ENCODE assay signal across 16 mouse cellular contexts in genomic region chr2:76585090-76585489, GRCm38 (mm10).
DNase-seq lines count a peak whose midpoint lies in the region; ATAC-seq and TF ChIP-seq lines count a peak whose summit lies in the region.
"Had no signal": no experiment of that assay in that cellular context is flagged by ENCODE, and none has a peak within 500 bp of the region (broad histone marks: within the 10 kb centered on the region; RNA-seq: fewer than 3 reads in every experiment).

No protein-coding gene starts in this region.

- no peak overlapping the region for H3K4me2 ChIP-seq in forebrain, embryonic 13.5 days
- H3K4me2 ChIP-seq: heart, embryonic 12.5 days; limb, embryonic 13.5 days had no signal

- no peak overlapping the region for H3K4me3 ChIP-seq in left cerebral cortex, adult 2 months
- no peak overlapping the region for H3K4me3 ChIP-seq in ES-Bruce4 (ENCODE audit: low read depth, low read length)
- H3K4me3 ChIP-seq in forebrain, embryonic 13.5 days = no peak overlapping the region
- H3K4me3 ChIP-seq: heart, embryonic 12.5 days; limb, embryonic 13.5 days; midbrain, embryonic 10.5 days had no signal

- no peaks in the 10 kb centered on the region for H3K36me3 ChIP-seq in ES-Bruce4 (ENCODE audit: control insufficient read depth, insufficient read depth, low read length, poor library complexity, severe bottlenecking)
- H3K36me3 ChIP-seq in forebrain, embryonic 13.5 days (ENCODE audit: poor library complexity, severe bottlenecking) = peaks cover 22% of the 10 kb centered on the region; the same call in 1 of the 2 replicates

- H3K9me3 ChIP-seq in ES-Bruce4 (replicated peaks; ENCODE audit: control insufficient read depth, insufficient read depth, low read length, poor library complexity, severe bottlenecking) = 0 out of 2 replicates have a peak, but pooled peaks cover 6% of the 10 kb centered on the region
- H3K9me3 ChIP-seq in forebrain, embryonic 13.5 days (replicated peaks) = no peaks in the 10 kb centered on the region
- H3K9me3 ChIP-seq: heart, embryonic 12.5 days; limb, embryonic 13.5 days had no signal

- ATAC-seq in cerebellum, adult (ENCODE audit: insufficient number of reproducible peaks, low FRiP score, low TSS enrichment) = no peak
- no peak for ATAC-seq in forebrain, embryonic 13.5 days
- ATAC-seq: forebrain, embryonic 16.5 days had no signal

- H3K9ac ChIP-seq in ES-Bruce4 (ENCODE audit: low read depth, poor library complexity, severe bottlenecking) = no peak overlapping the region
- no peak overlapping the region for H3K9ac ChIP-seq in forebrain, embryonic 13.5 days
- H3K9ac ChIP-seq: heart, embryonic 12.5 days; limb, embryonic 13.5 days had no signal

- TF ChIP-seq CTCF in left cerebral cortex, adult 2 months (IDR thresholded peaks at IDR 0.05) = peak; percentile 27
- peak; percentile 10 for TF ChIP-seq CTCF in ES-Bruce4 (IDR thresholded peaks at IDR 0.05; ENCODE audit: low read depth, low read length)

- H3K4me1 ChIP-seq in ES-Bruce4 (ENCODE audit: control insufficient read depth, insufficient read depth, low read length) = no peaks in the 10 kb centered on the region
- no peaks in the 10 kb centered on the region for H3K4me1 ChIP-seq in forebrain, embryonic 13.5 days
- H3K4me1 ChIP-seq: heart, embryonic 12.5 days; limb, embryonic 13.5 days; midbrain, embryonic 10.5 days had no signal

- peak; percentile 11 to 50 for DNase-seq in cerebellum, postnatal 14 days
- DNase-seq in left cerebral cortex, adult 2 months (ENCODE audit: extremely low spot score in 1 of 2, low spot score in 2 of 2) = no peak
- DNase-seq in left cerebral cortex, adult 11 months (ENCODE audit: low spot score) = no peak
- peak; percentile 26 for DNase-seq in ZHBTc4 (ENCODE audit: low read depth, low spot score)
- DNase-seq in left cerebral cortex, adult 8-10 months (ENCODE audit: low spot score in 2 of 2) = no peak
- DNase-seq: embryo, embryonic 11 days; gastrocnemius, postnatal 36 days; layer of hippocampus, postnatal 36 days; thymus, postnatal 25 days had no signal

- TF ChIP-seq POLR2A in ES-Bruce4 (IDR thresholded peaks at IDR 0.05; ENCODE audit: insufficient read depth, low read length) = no peak

- intact Hi-C loops in left cerebral cortex, adult 2 months (cut with DNase I) = loop anchor here (5.0 kb wide), 1 partner anchor 213 kb away; no protein-coding TSS in a partner anchor

- WGBS in forebrain, embryonic 13.5 days = 94% methylated on average over 13 of the region's 13 CpGs

- H3K27me3 ChIP-seq in ES-Bruce4 (ENCODE audit: control insufficient read depth, insufficient read depth, low read length, poor library complexity, severe bottlenecking) = no peaks in the 10 kb centered on the region
- H3K27me3 ChIP-seq in forebrain, embryonic 13.5 days = no peaks in the 10 kb centered on the region
- H3K27me3 ChIP-seq: heart, embryonic 12.5 days; limb, embryonic 13.5 days had no signal

- no peak overlapping the region for H3K27ac ChIP-seq in left cerebral cortex, adult 2 months
- H3K27ac ChIP-seq in ES-Bruce4 (ENCODE audit: insufficient read depth, low read length) = no peak overlapping the region
- no peak overlapping the region for H3K27ac ChIP-seq in forebrain, embryonic 13.5 days
- H3K27ac ChIP-seq: limb, embryonic 13.5 days; midbrain, embryonic 10.5 days had no signal

- TF ChIP-seq EP300 in ES-Bruce4 (IDR thresholded peaks at IDR 0.05; ENCODE audit: insufficient read depth, low read depth, low read length) = no peak

Comparison
In these comparisons a context has a peak if more than half of its experiments do, and no peak if none do; other contexts are left out.
1. DNase-seq: peak in cerebellum, postnatal 14 days (2 of 2) and ZHBTc4 (single experiment); none in left cerebral cortex, adult 2 months (0 of 2), left cerebral cortex, adult 11 months (single experiment) and left cerebral cortex, adult 8-10 months (0 of 2).